Mouse (Mus musculus): Measurements from ENCODE around the gene Usf2.

DNA sequence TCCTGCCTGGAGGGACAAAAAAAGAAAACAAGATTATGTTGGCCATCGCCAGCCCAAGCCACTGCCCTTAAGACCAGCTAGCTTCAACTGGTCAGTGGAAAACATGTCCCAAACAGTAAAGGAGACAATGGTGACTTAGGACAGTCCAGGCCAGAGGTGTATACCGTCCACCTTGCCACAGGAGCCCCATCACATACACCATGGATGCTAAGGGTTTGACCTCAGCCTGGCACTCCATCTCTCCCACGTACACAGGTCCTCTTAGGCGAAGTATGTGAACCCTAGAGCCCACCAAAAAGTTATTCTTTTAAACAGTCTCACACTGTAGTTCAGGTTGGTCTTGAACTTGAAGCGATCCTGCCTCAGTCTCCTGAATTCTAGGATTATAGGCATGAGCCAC is 6.3 kb upstream of the Usf2 start:
- TF ChIP-seq TAL1 (IDR thresholded peaks at IDR 0.05; ENCODE audit: low read length) (no peak), GATA1 (IDR thresholded peaks at IDR 0.05; ENCODE audit: low read length) (no peak)
